Mouse (Mus musculus) adrenal gland, postnatal 0 days (tissue): ENCODE measurements around the gene Il9r. TPM values are rescaled to one million over a fixed set of nuclear protein-coding genes. Genes with fewer than 3 reads are reported as not detected.

Experiments
- polyA plus RNA-seq: library from polyadenylated mRNA; unstranded; fragments of >200 nt; fragmentation: Nextera tagmentation; extraction: Ambion mirVana; gene quantifications from 2 replicates; pipeline ENCODE4 v1.2.1, GENCODE M21; 2015

Gene Il9r
- 0.25 and 0.32 TPM in 2 replicates for polyA plus RNA-seq

GRCm38 (mm10) chr11:32200075-32200601 is at the start of gene Il9r:
TSS of gene Il9r (minus strand) at chr11:32200279.

DNA sequence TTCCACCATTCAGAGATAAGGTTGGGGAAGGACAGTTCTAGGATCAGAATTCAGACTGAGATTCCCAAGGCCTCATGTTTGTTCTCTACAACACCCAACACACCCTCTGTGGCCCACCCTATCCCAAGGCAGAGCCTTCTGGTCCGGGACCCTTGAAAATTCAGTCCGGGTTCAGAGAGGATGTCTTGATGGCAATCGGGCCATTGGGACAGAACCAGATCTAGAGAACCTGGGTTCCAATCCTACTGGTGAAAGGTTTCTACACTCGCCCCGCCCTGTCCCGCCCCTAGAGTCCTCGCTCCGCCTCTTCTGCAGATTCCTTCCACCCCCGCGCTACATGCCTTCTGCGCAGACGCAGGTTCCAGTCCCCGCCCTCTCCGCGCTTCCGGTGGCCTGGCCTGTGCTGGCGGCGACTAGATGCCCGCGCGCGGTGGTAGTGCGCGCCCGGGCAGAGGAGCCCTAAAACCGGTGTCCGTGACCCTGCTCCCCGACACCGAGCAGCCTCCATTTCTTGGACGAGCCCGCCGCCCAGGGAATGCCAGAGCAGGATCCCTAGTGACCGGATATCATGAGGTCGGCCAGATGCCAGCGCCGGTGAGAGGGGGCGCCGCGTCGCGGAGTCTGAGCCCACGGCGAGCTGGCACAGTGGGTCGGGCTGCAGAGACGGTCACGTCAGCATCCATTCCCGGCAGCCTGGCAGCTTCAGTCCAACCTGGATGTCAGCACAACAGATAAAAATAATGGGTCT is 26.2 kb upstream of the Il9r start, which contains the start of gene Mpg:
Gene Mpg, plus strand, starts transcription at position 382 of the 748 bp plus-strand sequence.

GRCm38 (mm10) chr11:32221951-32222409 is 21.9 kb upstream of the Il9r start, which contains the start of gene Rhbdf1:
TSS of gene Rhbdf1 (minus strand) at chr11:32222300.

DNA sequence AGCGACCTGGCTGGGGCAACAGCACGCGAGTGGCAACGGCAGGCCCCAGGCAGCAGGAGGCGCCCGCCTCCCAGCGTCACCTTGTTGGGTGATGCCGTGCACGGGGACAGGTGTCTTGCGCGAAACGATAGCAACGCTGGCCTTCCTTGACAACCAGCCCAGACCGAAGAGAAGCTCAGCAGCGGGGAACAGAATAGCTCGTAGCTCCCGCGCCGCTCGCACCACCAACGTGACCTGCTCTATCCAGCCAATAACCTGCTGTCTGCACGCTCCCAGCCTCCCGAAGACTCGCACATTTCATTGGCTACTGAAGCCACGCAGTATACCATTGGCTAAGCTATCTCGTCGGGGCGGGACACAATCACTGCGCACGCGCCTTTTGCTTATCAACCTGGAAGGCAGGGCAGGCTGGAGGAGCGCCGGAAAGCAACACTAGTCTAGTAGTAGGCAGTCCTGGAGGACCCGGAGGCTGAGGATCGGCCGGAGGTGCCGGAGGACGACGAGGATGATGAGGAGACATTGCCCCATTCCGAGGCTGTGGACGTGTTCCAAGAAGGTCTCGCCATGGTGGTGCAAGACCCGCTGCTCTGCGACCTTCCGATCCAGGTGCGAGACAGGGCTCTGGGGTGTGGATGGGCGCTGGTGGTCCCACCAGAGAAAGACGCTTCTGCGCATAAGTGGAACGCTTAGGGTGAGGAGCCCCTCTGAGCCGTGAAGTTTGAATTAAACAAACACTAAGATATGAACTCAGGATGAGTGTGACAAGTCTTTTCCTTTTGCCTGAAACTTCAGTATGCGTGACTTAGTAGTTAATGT is 5.2 kb upstream of the Il9r start, which contains the start of gene Snrnp25:
Gene Snrnp25, plus strand, starts transcription at position 358 of the 816 bp plus-strand sequence.

Other genes with a start within 250 kb of the Il9r start
- not detected in 2 replicates for gene 4930524B15Rik, start 234.7 kb downstream of the Il9r start, polyA plus RNA-seq
- gene Nsg2, start 199.8 kb downstream of the Il9r start, polyA plus RNA-seq = 31.5 and 58.5 TPM in 2 replicates
- gene Snrnp25, start 5.1 kb upstream of the Il9r start, polyA plus RNA-seq = 54.3 and 85.1 TPM in 2 replicates
- gene Rhbdf1, start 22.0 kb upstream of the Il9r start, polyA plus RNA-seq = 38.0 and 45.8 TPM in 2 replicates
- 31.8 and 38.2 TPM in 2 replicates for gene Mpg, start 26.2 kb upstream of the Il9r start, polyA plus RNA-seq
- gene Nprl3, start 67.4 kb upstream of the Il9r start, polyA plus RNA-seq = 26.1 and 45.7 TPM in 2 replicates
- 0.76 and 2.2 TPM in 2 replicates for gene Hba-x, start 76.1 kb upstream of the Il9r start, polyA plus RNA-seq
- 5,004 and 6,789 TPM in 2 replicates for gene Hba-a1, start 83.2 kb upstream of the Il9r start, polyA plus RNA-seq
- gene Hbq1b, start 86.7 kb upstream of the Il9r start, polyA plus RNA-seq = 6.0 and 6.7 TPM in 2 replicates
- 12,058 and 16,203 TPM in 2 replicates for gene Hba-a2, start 96.2 kb upstream of the Il9r start, polyA plus RNA-seq
- gene Hbq1a, start 99.8 kb upstream of the Il9r start, polyA plus RNA-seq = 0.72 and 0.87 TPM in 2 replicates
- gene Sh3pxd2b, start 147.5 kb upstream of the Il9r start, polyA plus RNA-seq = 5.6 and 8.0 TPM in 2 replicates